Mouse (Mus musculus): ENCODE measurements around the gene Tfb1m.
A peak's percentile ranks its signal among the peaks of the same experiment; 100 is the strongest.

The Tfb1m gene

GRCm38 (mm10) chr17:3514316-3514715 is 43.3 kb downstream of the Tfb1m start:
- no peak for DNase-seq (ENCODE audit: low read depth, low spot score)

- DNase-seq (ENCODE audit: low read depth, low spot score): peak; percentile 68
Measured at GRCm38 (mm10) chr17:3509841-3510240, 47.7 kb downstream of the Tfb1m start.

GRCm38 (mm10) chr17:3506508-3506907 is 51.1 kb downstream of the Tfb1m start:
- no peak for DNase-seq (ENCODE audit: low read depth, low spot score)

DNA sequence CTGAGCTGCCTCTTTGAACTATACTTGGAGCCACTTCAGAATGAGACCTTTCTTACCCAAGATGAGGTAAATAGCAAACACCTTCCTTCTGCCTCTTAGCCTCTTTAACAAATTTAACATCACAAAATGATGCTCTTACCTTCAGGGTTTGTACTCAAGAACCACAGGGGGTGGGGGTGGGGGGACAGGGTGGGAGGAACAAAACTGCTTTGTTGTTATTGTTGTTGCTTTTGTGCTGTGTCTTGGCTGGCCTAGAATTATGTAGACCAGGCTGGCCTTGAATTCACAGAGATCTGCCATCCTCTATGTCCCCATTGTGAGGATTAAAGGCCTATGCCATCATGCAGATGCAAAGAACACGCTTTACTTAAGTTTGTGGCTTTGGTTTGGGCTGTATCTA is 51.9 kb downstream of the Tfb1m start:
- peak; percentile 46 for DNase-seq (ENCODE audit: low read depth, low spot score)

GRCm38 (mm10) chr17:3500936-3501335 is 56.6 kb downstream of the Tfb1m start:
- peak; percentile 11 for DNase-seq (ENCODE audit: low read depth, low spot score)

DNA sequence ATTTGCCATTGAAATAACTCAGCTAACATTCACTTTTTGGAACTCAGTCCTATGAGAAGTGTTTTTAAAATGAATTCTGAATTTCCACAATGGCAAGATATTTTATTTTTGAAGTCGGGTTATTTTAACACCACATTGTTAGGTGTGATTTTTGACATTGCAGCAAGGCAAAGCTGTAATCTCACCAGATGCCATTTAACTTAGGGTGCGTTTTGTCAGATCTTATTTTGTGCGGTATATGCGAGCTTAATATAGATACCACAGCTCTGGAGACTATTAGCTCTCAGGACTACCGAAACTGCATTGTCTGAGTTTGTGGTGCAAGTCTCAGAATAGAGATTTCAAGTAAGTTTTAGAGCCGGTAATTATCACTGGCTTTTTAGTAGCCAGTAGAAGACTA is 57.5 kb downstream of the Tfb1m start:
- no peak for DNase-seq (ENCODE audit: low read depth, low spot score)

DNA sequence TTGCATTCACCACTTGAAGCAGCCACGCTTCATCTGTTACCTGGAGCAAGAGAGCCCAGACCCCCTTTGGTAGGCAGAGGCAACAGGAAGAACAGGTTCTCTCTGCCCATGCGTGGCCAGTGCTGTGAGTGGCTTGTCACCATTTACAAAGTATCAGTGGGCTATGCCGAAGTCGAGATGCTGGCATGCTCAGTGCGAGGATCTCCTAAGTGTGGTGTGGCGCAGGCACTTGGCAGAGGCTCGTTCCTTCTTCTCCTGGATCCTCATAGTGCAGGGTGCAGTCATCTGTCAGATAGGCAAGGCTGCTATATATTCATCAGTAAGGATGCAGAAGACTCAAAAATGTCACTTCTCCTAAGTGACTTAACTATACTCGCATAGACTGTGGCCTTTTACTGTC is 58.1 kb downstream of the Tfb1m start:
- DNase-seq (ENCODE audit: low read depth, low spot score): no peak

GRCm38 (mm10) chr17:3498580-3498979 is 59.0 kb downstream of the Tfb1m start:
- DNase-seq (ENCODE audit: low read depth, low spot score): no peak

- peak; percentile 77 for DNase-seq (ENCODE audit: low read depth, low spot score)
Measured at GRCm38 (mm10) chr17:3498086-3498485, 59.5 kb downstream of the Tfb1m start.

DNA sequence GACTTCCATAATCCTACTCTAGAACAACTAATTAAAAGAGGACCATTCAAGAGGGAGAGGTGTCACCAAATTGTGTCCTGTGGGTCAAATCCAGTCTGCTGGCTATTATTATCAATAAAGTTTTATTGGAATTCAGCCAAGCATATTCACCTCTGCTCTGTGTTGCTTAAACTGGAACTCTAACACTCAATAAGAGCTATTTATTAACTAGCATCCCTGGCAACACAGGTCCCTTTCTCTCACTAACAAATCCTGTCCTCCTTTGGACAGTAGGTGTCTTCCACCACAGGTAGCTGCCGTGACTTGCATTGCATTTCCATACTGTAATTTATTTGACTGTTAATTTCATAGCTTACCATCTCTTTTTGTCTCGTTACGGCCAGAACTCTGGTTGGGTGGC is 61.5 kb downstream of the Tfb1m start:
- DNase-seq (ENCODE audit: low read depth, low spot score): no peak

DNA sequence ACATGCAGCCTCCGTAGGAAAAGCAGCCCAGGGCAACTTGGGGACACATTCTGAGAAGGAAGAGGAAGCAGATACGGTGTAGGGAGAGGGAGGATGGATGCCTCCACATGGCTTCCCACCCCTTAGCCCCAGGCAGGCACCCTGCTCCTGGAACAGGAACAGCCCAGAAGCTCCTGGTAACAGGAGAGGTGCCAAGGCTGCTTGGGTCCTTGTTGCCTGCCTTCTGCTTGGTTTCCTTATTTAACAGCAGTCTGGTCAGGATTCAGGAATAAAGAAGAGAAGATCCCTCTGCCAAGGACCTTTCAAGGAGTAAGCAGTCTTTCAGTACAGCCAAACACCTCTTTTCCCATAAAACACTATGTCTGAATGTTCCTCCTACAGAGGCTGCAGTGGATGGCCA is 62.0 kb downstream of the Tfb1m start:
- DNase-seq (ENCODE audit: low read depth, low spot score): no peak

- DNase-seq (ENCODE audit: low read depth, low spot score): no peak
Measured at GRCm38 (mm10) chr17:3491667-3492066, 65.9 kb downstream of the Tfb1m start.

DNA sequence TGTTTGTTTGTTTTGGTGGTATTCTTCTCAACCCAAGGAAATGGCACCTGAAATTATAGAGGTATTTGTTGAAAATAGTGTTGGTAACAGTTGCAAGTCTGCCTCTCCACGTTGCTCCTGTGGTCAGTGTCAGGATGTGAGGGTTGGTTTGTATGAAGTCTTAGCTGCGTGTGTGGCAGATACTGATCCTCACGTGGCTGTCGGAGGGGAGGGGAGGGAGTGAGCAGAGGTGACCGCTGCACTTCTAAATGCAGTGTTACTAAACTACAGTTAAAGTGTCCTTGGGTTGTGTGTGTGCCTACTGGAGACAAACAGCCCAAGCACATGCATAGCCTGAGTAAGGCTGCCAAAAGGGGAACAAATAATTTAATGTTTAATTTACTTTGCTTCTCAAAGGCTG is 66.5 kb downstream of the Tfb1m start:
- DNase-seq (ENCODE audit: low read depth, low spot score): no peak

DNA sequence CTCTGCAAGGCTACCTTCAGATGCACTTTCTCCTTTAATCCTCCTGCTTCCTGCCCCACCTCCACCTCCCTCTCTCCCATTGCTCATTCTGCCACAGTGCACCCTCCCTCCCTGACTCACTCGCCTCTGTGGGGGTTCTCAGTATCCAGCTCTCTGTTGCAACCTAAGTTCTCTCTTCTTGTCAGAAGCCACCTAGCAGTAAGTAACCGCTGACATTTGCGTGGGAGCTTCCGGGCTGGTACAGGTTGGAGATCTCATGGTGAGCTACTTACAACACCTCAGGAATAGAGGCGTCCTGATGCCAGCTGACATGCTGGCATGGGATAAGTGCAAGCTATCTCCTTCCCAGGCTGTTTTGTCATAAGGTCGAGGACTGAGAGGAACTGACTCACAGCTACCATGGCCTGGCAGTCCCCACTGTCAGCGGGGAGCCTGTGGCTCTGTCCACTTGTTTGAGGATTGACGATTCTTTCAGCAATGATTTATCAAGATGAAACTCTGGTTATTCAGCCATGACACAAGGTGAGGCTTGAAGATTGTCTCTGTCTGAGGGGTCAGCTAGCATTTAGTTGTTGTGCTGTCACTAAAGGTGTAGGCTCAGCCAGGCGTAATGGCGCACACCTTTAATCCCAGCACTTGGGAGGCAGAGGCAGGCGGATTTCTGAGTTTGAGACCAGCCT is 67.2 kb downstream of the Tfb1m start:
- no peak for DNase-seq (ENCODE audit: low read depth, low spot score)

DNA sequence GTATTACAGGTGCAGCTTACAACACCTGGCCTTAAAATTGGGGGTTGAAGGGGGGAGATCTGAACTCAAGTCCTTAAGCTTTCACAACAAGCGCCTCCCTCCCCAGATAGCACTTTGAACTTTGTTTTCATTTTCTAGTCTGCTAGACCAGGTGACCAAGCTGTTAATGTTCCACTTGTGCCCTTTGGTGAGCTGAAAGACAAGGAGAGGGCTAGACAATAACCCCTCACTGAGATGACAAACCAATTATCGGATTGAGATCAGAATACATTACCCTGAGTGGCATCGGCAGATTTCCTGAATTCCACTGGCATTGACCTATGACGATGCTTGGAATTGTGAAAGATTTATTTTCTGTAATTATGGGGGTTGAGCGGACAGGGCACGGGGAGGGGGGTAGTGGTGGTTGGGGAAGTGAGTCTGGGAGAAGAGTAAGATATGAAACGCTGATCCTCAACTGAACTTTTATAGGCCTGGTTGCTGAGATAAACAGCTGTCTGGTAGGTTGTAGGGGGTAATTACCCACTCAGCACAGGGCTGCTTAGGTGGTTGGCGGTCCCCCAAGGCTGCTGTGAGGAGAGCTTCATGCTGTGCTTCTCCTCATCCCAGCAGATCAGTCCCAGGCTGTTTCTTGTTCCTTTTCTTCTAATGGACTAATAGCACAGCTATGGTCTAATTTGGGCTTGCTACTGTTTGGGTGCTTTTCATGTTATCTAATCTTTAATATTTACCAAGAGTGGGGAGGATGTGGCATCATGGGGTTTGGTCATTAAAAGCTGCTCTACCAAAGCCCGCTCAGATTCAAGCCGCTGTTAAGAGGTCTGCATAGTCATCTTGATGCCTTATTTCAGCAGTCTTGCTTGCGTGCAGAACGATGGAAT is 69.6 kb downstream of the Tfb1m start:
- no peak for DNase-seq (ENCODE audit: low read depth, low spot score)

GRCm38 (mm10) chr17:3487211-3487610 is 70.4 kb downstream of the Tfb1m start:
- no peak for DNase-seq (ENCODE audit: low read depth, low spot score)

DNA sequence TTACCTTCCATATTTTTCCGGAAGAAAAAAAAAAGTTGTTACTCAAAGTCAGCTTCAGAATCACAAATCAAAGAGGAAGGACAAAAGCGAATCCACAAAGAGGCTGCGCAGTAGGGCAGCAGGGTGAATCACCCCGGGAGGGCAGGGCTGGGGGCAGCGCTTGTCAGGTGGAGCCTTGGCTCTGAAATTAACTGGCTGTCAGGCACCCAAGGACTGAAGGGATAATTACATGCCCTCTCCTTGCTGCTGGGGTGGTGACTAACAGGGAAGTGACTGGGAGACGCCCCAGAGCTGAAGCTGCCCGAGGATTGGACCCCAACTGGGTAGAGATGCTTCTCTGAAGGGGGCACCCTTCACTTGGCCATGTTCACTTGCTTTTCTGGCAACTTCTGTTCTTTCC is 71.7 kb downstream of the Tfb1m start:
- DNase-seq (ENCODE audit: low read depth, low spot score): no peak

DNA sequence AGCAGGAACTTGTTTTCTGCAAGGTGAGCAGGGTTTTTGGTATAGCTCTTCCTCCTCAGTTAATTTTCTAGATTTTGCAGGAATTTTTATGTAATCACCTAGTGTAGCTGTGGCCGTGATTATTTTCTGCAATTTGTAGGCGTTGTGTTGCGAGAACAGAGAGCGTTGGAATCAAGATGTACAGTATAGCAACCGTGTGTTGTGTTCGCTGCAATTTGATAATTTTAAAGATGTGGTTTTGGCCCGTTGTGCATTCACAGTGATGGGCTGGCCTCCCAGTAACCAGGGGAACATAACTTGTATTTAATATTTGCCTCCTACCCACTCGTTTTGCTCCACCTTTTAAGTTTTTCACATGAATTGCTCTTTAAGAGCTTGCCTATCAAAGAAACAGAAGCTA is 74.5 kb downstream of the Tfb1m start:
- no peak for DNase-seq (ENCODE audit: low read depth, low spot score)

- no peak for DNase-seq (ENCODE audit: low read depth, low spot score)
Measured at GRCm38 (mm10) chr17:3481576-3482575, 75.7 kb downstream of the Tfb1m start.

- no peak for DNase-seq (ENCODE audit: low read depth, low spot score)
Measured at GRCm38 (mm10) chr17:3476546-3476945, 81.0 kb downstream of the Tfb1m start.

DNA sequence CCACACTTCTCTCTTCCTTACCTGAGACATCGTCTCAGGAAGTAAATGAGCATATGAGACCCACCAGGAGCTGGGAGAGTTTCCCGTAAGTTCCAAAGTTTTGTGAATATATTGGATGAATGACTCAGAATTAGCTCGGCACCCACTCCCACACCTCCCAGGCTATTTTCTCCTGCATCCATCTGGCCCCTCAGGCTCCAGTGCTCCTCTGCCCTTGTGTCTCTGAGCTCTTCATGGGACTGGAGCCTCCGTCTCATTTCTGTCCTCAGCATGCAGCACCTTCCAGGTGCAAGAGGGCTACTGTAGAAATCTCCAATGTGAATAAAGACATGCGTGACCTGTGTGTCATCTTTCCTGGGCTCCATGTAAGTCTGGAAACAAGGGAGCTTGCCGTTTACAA is 85.6 kb downstream of the Tfb1m start:
- no peak for DNase-seq (ENCODE audit: low read depth, low spot score)
